19 mouse cellular contexts compared by ENCODE assay signal in genomic region chr5:49318661-49319060, GRCm38 (mm10).
A peak's percentile ranks its signal among the peaks of the same experiment; 100 is the strongest.
DNase-seq lines count a peak whose midpoint lies in the region; ATAC-seq and TF ChIP-seq lines count a peak whose summit lies in the region.
"Had no signal": no experiment of that assay in that cellular context is flagged by ENCODE, and none has a peak within 500 bp of the region (broad histone marks: within the 10 kb centered on the region; RNA-seq: fewer than 3 reads in every experiment).

No protein-coding gene starts in this region.

- TF ChIP-seq POLR2A in brain, embryonic 14.5 days (IDR thresholded peaks at IDR 0.05; ENCODE audit: borderline replicate concordance, extremely low read depth, insufficient read depth, insufficient read length, poor library complexity, severe bottlenecking), result no peak

- TF ChIP-seq CTCF in brain, embryonic 14.5 days (IDR thresholded peaks at IDR 0.05; ENCODE audit: borderline replicate concordance, extremely low read depth, insufficient read depth, insufficient read length), result no peak

- no peaks in the 10 kb centered on the region for H3K36me3 ChIP-seq in kidney, embryonic 16.5 days (ENCODE audit: insufficient read depth, low read length)
- H3K36me3 ChIP-seq in kidney, embryonic 14.5 days (ENCODE audit: control insufficient read depth, insufficient read depth, low read length), result no peaks in the 10 kb centered on the region
- H3K36me3 ChIP-seq: embryonic facial prominence, embryonic 13.5 days; heart, embryonic 15.5 days; hindbrain, embryonic 13.5 days had no signal

- H3K9ac ChIP-seq in kidney, embryonic 16.5 days (replicated peaks; ENCODE audit: low read length), result no peak overlapping the region
- H3K9ac ChIP-seq in kidney, embryonic 14.5 days (ENCODE audit: low read depth, low read length), result no peak overlapping the region
- H3K9ac ChIP-seq: embryonic facial prominence, embryonic 13.5 days; forebrain, embryonic 13.5 days; forebrain, postnatal 0 days; heart, embryonic 15.5 days; hindbrain, embryonic 13.5 days had no signal

- H3K4me2 ChIP-seq in kidney, embryonic 16.5 days (replicated peaks; ENCODE audit: low read depth, low read length), result no peak overlapping the region
- no peak overlapping the region for H3K4me2 ChIP-seq in kidney, embryonic 14.5 days (replicated peaks; ENCODE audit: low read depth, low read length)
- H3K4me2 ChIP-seq: embryonic facial prominence, embryonic 13.5 days; forebrain, embryonic 13.5 days; heart, embryonic 11.5 days; heart, embryonic 15.5 days; hindbrain, embryonic 13.5 days had no signal

- H3K4me3 ChIP-seq in kidney, embryonic 16.5 days (ENCODE audit: low read length), result no peak overlapping the region
- no peak overlapping the region for H3K4me3 ChIP-seq in kidney, embryonic 14.5 days (ENCODE audit: low read length)
- H3K4me3 ChIP-seq: embryonic facial prominence, embryonic 13.5 days; forebrain, embryonic 13.5 days; heart, adult 2 months; heart, embryonic 15.5 days; hindbrain, embryonic 13.5 days had no signal

- ATAC-seq in kidney, embryonic 16.5 days (ENCODE audit: low FRiP score, low TSS enrichment), result no peak
- ATAC-seq in kidney, embryonic 14.5 days (ENCODE audit: low FRiP score, low TSS enrichment), result no peak
- ATAC-seq: forebrain, embryonic 13.5 days; forebrain, postnatal 0 days; hindbrain, postnatal 0 days had no signal

- no peak overlapping the region for H3K27ac ChIP-seq in kidney, embryonic 16.5 days (ENCODE audit: low read length)
- no peak overlapping the region for H3K27ac ChIP-seq in kidney, embryonic 14.5 days (ENCODE audit: low read depth, low read length)
- H3K27ac ChIP-seq: embryonic facial prominence, embryonic 13.5 days; forebrain, embryonic 13.5 days; heart, adult 2 months; heart, embryonic 15.5 days; hindbrain, embryonic 13.5 days; hindbrain, postnatal 0 days had no signal

- H3K9me3 ChIP-seq in kidney, embryonic 16.5 days (ENCODE audit: low read length), result no peaks in the 10 kb centered on the region
- no peaks in the 10 kb centered on the region for H3K9me3 ChIP-seq in kidney, embryonic 14.5 days (ENCODE audit: control insufficient read depth, low read length)
- H3K9me3 ChIP-seq: embryonic facial prominence, embryonic 13.5 days; forebrain, embryonic 13.5 days; heart, embryonic 15.5 days; hindbrain, embryonic 13.5 days had no signal

- no peaks in the 10 kb centered on the region for H3K4me1 ChIP-seq in kidney, embryonic 16.5 days (ENCODE audit: insufficient read depth, low read length)
- no peaks in the 10 kb centered on the region for H3K4me1 ChIP-seq in kidney, embryonic 14.5 days (ENCODE audit: control insufficient read depth, insufficient read depth, low read length)
- H3K4me1 ChIP-seq: embryonic facial prominence, embryonic 13.5 days; forebrain, embryonic 13.5 days; heart, embryonic 15.5 days; hindbrain, embryonic 13.5 days had no signal

- peak; percentile 2 for DNase-seq in kidney, adult 11 months
- DNase-seq in kidney, postnatal 10 days, result peak; percentile 16
- peak; percentile 11 for DNase-seq in brain, embryonic 14.5 days (ENCODE audit: low read depth)
- peak; percentile 25 to 44 for DNase-seq in kidney, postnatal 36 days
- DNase-seq in thymus, postnatal 25 days, result no peak
- DNase-seq: adrenal gland, adult 2 months; adrenal gland, postnatal 25 days; forebrain, postnatal 0 days; gastrocnemius, postnatal 14 days; heart, adult 2 months; heart, postnatal 14 days had no signal

- H3K27me3 ChIP-seq in kidney, embryonic 16.5 days (ENCODE audit: insufficient read depth, low read length), result no peaks in the 10 kb centered on the region
- H3K27me3 ChIP-seq in kidney, embryonic 14.5 days (ENCODE audit: control insufficient read depth, insufficient read depth, low read length), result no peaks in the 10 kb centered on the region
- H3K27me3 ChIP-seq: embryonic facial prominence, embryonic 13.5 days; forebrain, embryonic 13.5 days; heart, embryonic 15.5 days; hindbrain, embryonic 13.5 days had no signal
